Mouse (Mus musculus) liver, embryonic 16.5 days (tissue): Measurements from ENCODE around the gene Vmn1r19. TPM values are rescaled to one million over a fixed set of nuclear protein-coding genes. Genes with fewer than 3 reads are reported as not detected.

ENCODE experiments used
- polyA plus RNA-seq: library from polyadenylated mRNA; unstranded; fragments of >200 nt; fragmentation: Nextera tagmentation; extraction: Ambion mirVana; gene quantifications from 2 replicates; pipeline ENCODE4 v1.2.1, GENCODE M21; 2015

Gene Vmn1r19
- polyA plus RNA-seq, 1 experiment from 2014 or later, result not detected

Other genes starting within 250 kb of the Vmn1r19 start
- not detected in 2 replicates for gene Vmn1r12, start 246.9 kb upstream of the Vmn1r19 start, polyA plus RNA-seq
- not detected in 2 replicates for gene Vmn1r13, start 200.5 kb upstream of the Vmn1r19 start, polyA plus RNA-seq
- gene Vmn1r14, start 172.1 kb upstream of the Vmn1r19 start, polyA plus RNA-seq, result not detected in 2 replicates
- gene Vmn1r15, start 145.8 kb upstream of the Vmn1r19 start, polyA plus RNA-seq, result not detected in 2 replicates
- not detected in 2 replicates for gene Vmn1r16, start 74.3 kb upstream of the Vmn1r19 start, polyA plus RNA-seq
- gene Vmn1r17, start 40.1 kb upstream of the Vmn1r19 start, polyA plus RNA-seq, result not detected in 2 replicates
- gene Vmn1r18, start 8.0 kb upstream of the Vmn1r19 start, polyA plus RNA-seq, result not detected in 2 replicates
- not detected in 2 replicates for gene Vmn1r20, start 25.1 kb downstream of the Vmn1r19 start, polyA plus RNA-seq
- 6.4 and 6.6 TPM in 2 replicates for gene Ppm1k, start 131.7 kb downstream of the Vmn1r19 start, polyA plus RNA-seq
- gene Herc6, start 177.2 kb downstream of the Vmn1r19 start, polyA plus RNA-seq, result 2.7 TPM in 2 replicates